Mouse (Mus musculus) heart, postnatal 25 days (tissue): ENCODE measurements around the gene Gm11444. TPM values are rescaled to one million over a fixed set of nuclear protein-coding genes. Genes with fewer than 3 reads are reported as not detected.
A peak's percentile ranks its signal among the peaks of the same experiment; 100 is the strongest.

Experiments used
- DNase-seq: peaks from one replicate; pipeline ENCODE4 v3.0.0; 2022; ENCODE audit warnings: low spot score
- intact Hi-C: fragments of 180-260 bp; cut with DNase I; formaldehyde crosslinking; loops from one replicate; pipeline ENCODE4 v1.15.1; 2025
- total RNA-seq, 2 experiments: library from RNA; stranded (reverse); gene quantifications; 2 replicates each; pipeline ENCODE4 v1.2.3; 2021

The Gm11444 gene
- total RNA-seq, 2 experiments from 2014 or later: not detected

GRCm38 (mm10) chr11:85825823-85826222, 24.3 kb downstream of the Gm11444 start:
- DNase-seq: no peak
- intact Hi-C loops: loop anchor here (1.0 to 5.0 kb wide), 2 partner anchors 209 to 443 kb away; no protein-coding TSS in a partner anchor

- no peak for DNase-seq
- intact Hi-C loops: loop anchor here (1.0 to 5.0 kb wide), 2 partner anchors 208 to 442 kb away; no protein-coding TSS in a partner anchor
Observed at GRCm38 (mm10) chr11:85825031-85825430, 25.1 kb downstream of the Gm11444 start.

- no peak for DNase-seq
- intact Hi-C loops: loop anchor here (1.0 to 5.0 kb wide), 4 partner anchors 61 to 357 kb away; no protein-coding TSS in a partner anchor
Observed at GRCm38 (mm10) chr11:85823794-85824193, 26.3 kb downstream of the Gm11444 start.

- intact Hi-C loops: loop anchor here (1.0 to 5.0 kb wide), 4 partner anchors 61 to 356 kb away; no protein-coding TSS in a partner anchor
- DNase-seq: peak; percentile 68
Observed at GRCm38 (mm10) chr11:85823181-85823580, 27.0 kb downstream of the Gm11444 start.

- no peak for DNase-seq
- intact Hi-C loops: loop anchor here (2.0 to 5.0 kb wide), 3 partner anchors 59 to 355 kb away; no protein-coding TSS in a partner anchor
Observed at GRCm38 (mm10) chr11:85821659-85822058, 28.5 kb downstream of the Gm11444 start.

GRCm38 (mm10) chr11:85820959-85821358, 29.2 kb downstream of the Gm11444 start:
- DNase-seq: no peak
- intact Hi-C loops: loop anchor here (5.0 kb wide), 2 partner anchors 59 to 104 kb away; no protein-coding TSS in a partner anchor

- no peak for DNase-seq
Observed at GRCm38 (mm10) chr11:85818401-85818800, 31.7 kb downstream of the Gm11444 start.

GRCm38 (mm10) chr11:85816471-85816870, 33.7 kb downstream of the Gm11444 start:
- intact Hi-C loops: no loop called here
- no peak for DNase-seq

More at GRCm38 (mm10) chr11:85818401-85818800, 31.7 kb downstream of the Gm11444 start:
- intact Hi-C loops: no loop called here

- DNase-seq: no peak
- intact Hi-C loops: no loop called here
Observed at GRCm38 (mm10) chr11:85814678-85815077, 35.5 kb downstream of the Gm11444 start.

GRCm38 (mm10) chr11:85812201-85812966, 37.7 kb downstream of the Gm11444 start:
- intact Hi-C loops: no loop called here
- no peak for DNase-seq

- no peak for DNase-seq
- intact Hi-C loops: no loop called here
Observed at GRCm38 (mm10) chr11:85811676-85812075, 38.5 kb downstream of the Gm11444 start.

- intact Hi-C loops: no loop called here
- DNase-seq: no peak
Observed at GRCm38 (mm10) chr11:85811229-85811628, 38.9 kb downstream of the Gm11444 start.

- intact Hi-C loops: no loop called here
Observed at GRCm38 (mm10) chr11:85807353-85807752, 42.8 kb downstream of the Gm11444 start.

GRCm38 (mm10) chr11:85805779-85806178, 44.4 kb downstream of the Gm11444 start:
- intact Hi-C loops: no loop called here

More at GRCm38 (mm10) chr11:85807353-85807752, 42.8 kb downstream of the Gm11444 start:
- DNase-seq: no peak

GRCm38 (mm10) chr11:85804048-85804447, 46.1 kb downstream of the Gm11444 start:
- intact Hi-C loops: no loop called here
- DNase-seq: no peak

More at GRCm38 (mm10) chr11:85805779-85806178, 44.4 kb downstream of the Gm11444 start:
- no peak for DNase-seq

- no peak for DNase-seq
- intact Hi-C loops: no loop called here
Observed at GRCm38 (mm10) chr11:85800380-85800779, 49.8 kb downstream of the Gm11444 start.

GRCm38 (mm10) chr11:85799856-85800255, 50.3 kb downstream of the Gm11444 start:
- no peak for DNase-seq
- intact Hi-C loops: no loop called here

- intact Hi-C loops: no loop called here
- DNase-seq: no peak
Observed at GRCm38 (mm10) chr11:85799456-85799855, 50.7 kb downstream of the Gm11444 start.
